Mouse (Mus musculus) neural tube, embryonic 10.5 days (tissue): ENCODE results near the gene Phykpl.
"Not testable (repeated sequence)": the region's sequence is repeated elsewhere in the genome, so short reads cannot be mapped to it uniquely, and the experiment has no call there.

Experiments
- DNase-seq: peaks from one replicate; pipeline ENCODE4 v3.0.0-alpha.2; 2017; ENCODE audit warnings: low spot score; ENCODE audit errors: extremely low spot score

Gene Phykpl

DNA sequence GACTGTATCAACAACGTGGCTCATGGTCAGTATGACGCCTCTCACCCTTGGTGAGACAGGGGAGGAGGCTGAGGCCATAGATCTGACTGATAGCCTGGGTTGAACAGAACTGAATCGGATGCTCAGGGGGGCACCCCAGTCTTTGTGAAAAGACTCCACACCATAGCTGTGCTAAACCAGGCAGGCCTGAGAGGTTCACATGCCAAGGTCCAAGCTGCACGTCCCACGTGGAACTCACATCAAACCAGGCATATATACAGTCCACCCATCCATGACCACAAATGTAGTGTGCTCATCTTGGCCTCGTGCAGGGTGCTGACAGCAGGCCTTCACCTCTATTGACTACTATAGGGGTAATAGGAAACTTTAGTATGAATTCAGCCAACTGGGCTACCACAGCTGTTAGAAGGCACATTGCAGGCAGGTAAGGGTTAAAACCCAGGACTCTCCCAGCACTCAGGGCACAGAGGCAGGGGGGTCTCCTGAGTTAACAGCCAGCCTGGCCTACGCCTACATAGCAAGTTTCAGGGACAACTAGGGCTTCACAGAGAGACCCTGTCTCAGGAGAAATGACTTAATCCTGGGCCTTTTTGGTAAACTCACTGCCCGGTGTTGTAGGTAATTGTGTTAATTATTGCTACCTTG is 1.2 kb downstream of the Phykpl start:
- no peak for DNase-seq

DNA sequence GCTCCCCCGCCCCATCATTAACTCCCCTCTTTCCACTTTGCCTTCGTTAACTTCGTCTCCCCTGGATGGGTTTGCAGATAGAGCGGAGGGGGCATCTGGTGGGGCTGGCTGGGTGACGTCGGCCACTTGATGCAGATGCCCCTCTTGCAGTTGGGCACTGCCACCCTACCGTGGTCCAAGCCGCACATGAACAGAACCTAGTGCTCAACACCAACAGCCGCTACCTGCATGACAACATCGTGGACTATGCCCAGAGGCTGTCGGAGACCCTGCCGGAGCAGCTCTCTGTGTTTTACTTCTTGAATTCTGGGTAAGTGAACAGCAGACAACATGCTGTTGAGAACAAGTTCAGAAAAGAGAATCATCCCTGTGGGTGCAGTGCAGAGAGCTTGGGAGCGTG is 1.9 kb downstream of the Phykpl start:
- DNase-seq = no peak

DNA sequence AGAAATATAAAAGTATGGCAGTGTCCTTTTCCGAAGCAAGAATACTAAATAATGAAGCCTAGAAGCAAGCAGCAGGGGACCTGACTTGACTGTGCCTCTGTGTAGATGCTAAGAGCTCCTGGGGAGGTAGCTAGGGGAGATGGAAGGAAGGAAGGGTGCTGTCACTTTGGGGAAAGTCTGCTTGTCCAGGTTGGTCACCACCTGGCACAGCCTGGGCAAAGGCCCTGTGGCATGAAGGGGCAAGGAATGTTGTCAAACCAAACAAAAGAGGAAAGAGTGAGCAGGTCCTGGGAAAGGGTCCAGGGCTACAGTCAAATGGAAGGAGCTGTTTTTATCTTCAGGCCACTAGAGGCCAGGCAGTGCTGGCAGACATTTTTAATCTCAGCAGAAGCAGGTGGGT is 2.5 kb downstream of the Phykpl start:
- DNase-seq = no peak

GRCm38 (mm10) chr11:51588833-51589232 is 4.3 kb downstream of the Phykpl start:
- DNase-seq = no peak

- no peak for DNase-seq
Measured at GRCm38 (mm10) chr11:51590002-51590401, 5.4 kb downstream of the Phykpl start.

DNA sequence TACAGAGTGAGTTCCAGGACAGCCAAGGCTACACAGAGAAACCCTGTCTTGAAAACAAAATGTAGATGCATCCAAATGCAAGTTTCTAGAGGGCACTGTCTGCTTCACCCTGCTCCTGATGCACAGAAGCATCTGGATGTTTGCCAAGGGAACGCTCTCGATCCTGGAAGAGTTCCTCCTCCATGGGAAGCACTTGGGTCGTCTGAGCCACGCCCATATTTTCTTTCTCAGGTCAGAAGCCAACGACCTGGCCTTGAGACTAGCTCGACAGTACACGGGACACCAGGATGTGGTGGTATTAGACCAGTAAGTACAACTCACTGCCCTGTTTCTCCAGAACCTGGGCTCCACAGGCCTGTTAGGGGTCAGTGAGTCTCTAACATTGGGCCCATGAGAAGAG is 6.6 kb downstream of the Phykpl start:
- DNase-seq = no peak

GRCm38 (mm10) chr11:51591915-51592314 is 7.4 kb downstream of the Phykpl start:
- DNase-seq = no peak

- no peak for DNase-seq
Measured at GRCm38 (mm10) chr11:51593368-51593767, 8.8 kb downstream of the Phykpl start.

- DNase-seq = no peak
Measured at GRCm38 (mm10) chr11:51593849-51594248, 9.3 kb downstream of the Phykpl start.

GRCm38 (mm10) chr11:51594715-51595350 is 10.3 kb downstream of the Phykpl start:
- DNase-seq = no peak

DNA sequence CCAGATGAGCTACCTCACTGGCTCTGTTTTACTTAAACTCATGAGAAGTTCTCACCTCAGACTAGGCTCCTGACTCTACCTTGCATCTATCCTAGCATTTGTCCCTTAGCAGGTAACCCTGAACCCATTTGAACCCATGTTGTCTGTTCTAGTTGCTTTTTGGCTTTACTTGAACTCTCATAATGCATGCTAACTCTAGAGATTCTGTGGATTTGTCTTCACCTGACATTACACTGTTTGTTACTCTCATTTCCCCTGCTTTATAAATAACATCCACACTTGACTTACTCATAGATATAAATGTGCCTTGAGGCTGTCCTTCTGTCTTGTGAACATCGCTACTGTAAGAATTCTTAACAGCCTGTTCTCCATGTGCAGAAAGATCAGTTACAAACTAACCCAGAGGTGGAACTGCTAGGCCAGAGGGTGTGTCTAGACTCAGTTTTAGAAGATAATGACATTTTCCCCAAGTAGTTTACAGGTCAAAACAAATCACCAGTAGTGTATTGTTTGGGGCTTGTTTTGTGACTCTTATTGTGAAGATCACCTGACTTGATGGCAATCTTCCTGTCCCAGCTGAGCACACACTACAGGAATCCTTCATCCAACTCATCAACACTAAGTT is 11.0 kb downstream of the Phykpl start:
- DNase-seq = no peak

- no peak for DNase-seq
Measured at GRCm38 (mm10) chr11:51597553-51597952, 13.0 kb downstream of the Phykpl start.

- DNase-seq = no peak
Measured at GRCm38 (mm10) chr11:51602253-51602652, 17.7 kb downstream of the Phykpl start.

DNA sequence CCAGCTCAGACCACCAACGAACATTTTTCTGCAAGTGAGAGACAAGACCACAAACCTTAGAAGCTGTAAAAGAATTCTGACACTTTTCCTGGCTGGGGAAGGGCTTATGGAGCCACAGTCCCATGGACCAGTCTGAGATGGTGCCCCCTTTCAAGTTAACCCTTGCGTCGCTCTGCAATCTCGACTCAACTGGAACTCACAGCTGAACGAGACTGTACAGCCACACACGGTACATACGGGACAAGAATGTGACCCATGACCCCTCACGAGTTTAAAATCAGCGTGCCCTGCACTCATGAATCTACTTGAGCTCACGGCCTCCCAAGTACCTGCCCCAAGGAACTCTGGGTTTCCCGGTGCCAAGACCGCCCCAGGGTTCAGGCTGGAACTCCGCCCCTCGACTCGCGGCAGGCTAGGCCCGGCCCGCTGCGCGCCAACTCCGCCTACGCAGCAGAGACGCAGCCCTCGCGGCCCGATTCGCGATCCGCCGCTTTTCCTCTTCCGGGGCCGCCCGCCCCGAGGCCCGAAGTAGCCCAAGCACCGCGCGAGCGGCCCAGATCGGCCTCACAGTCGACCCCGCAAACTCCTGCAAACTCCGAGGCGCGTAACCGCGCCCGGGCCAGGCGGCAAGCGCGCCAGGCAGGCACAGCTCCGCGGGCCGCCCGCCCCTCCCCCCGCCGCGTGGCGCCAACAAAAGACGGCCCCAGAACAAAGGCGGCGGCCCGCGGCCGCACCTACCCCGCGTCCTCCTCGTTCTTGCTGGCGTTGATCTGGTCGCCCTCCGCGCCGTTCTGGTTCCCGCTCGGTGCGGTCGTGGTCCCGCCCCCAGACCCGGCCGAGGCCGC is 21.3 kb downstream of the Phykpl start:
- DNase-seq = peak; percentile 78

DNA sequence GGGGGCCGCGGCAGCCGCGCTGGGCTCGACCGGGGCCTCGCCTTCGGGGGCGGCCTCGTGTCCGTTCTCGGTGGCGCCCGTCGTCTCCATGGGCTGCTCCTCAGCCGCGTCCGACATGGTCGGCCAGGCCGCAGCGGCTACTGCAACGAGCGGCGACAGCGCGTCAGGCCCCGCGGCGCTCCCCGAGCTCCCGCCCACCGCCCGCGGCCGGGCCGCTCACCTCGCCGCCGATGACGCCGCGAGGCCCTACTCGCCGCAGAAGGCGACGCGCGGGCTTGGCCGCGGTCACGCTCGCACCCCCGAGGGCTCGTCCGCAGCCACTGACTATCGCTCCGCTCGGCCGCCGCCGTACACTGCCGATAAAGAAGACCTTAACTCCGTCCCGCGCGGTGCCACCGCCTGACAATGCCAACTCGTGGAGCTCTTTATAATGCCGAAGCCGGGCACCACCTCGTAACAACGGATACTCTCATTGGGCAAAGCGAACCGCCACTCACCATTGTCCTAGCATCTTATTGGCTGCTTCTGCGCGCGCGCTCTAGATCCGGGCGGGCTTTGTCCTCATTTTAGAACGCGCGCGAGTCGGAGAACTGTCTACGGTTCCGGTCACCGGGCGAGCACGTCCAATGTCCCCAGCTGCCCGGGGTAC is 22.0 kb downstream of the Phykpl start, which contains the start of gene Hnrnpab:
TSS of gene Hnrnpab (minus strand) at position 401 of the 649 bp plus-strand sequence.
- peak; percentile 99 for DNase-seq

DNA sequence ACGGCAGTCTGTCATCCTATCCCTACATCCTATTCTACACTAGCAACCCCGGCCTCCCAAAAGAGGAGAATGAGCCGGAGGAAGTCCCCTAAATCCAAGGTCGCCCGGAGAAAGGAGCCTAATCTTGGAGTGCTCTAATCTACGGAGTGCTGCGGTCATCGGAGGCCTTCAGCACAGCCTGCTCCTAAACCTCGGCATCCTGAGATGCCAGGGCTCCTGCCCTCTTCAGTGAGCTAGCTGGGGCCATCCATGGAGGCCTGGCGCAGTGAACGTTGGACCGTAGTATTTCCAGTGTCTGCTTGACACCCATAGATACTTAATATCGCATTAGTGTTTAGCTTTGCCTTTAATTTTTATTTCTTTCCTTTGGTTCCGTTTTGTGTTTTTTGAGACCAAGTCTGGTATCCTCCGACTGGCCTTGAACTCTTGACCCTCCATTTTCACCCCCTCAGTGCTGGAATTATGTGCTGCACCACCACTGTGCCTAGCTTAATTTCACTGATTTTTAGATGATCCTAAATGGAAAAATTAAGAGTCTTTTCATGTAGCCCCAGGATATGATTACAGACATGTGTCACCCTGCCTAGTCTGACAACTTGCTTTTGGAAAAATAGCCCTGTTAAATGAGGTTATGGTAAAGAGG is 22.7 kb downstream of the Phykpl start:
- DNase-seq = no peak

DNA sequence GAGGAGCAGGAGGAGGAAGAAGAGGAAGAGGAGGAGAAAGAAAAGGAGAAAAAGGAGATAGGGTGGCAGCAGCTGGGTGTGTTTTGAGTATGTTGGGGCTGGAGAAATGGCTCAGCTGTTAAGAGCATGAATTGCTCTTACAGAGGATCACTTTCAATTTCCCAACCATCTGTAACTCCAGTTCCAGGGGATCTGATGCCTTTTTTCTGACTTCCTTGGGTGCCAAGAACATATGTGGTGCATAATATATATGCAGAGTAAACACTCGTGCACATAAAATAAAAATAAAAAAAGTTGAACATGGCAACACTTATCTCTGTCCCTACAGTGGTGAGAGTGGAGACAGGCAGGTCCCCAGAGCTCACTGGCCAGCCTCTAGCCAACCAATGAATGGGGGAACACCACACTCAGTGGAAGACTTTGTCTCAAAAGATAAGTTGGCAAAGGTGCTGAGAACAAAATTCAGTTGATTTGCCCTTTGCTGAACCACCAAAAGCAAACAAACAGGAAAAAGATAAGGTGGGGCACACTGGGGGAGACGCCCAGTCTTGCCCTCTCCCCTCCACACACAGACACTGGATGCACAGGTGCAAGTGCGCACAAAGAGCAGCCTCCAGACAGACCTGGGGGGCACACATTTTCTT is 24.8 kb downstream of the Phykpl start:
- no peak for DNase-seq

DNA sequence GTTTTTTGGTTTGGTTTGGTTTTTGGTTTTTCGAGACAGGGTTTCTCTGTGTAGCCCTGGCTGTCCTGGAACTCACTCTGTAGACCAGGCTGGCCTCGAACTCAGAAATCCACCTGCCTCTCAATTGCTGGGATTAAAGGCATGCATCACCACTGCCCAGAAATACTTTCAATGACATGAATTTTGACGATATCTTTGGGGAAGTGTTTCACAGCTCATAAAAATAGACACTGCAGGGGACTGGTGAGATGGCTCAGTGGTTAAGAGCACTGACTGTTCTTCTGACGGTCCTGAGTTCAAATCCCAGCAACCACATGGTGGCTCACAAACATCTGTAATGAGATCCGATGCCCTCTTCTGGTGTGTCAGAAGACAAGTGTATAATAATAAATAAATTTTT is 25.4 kb downstream of the Phykpl start:
- not testable (repeated sequence) for DNase-seq

DNA sequence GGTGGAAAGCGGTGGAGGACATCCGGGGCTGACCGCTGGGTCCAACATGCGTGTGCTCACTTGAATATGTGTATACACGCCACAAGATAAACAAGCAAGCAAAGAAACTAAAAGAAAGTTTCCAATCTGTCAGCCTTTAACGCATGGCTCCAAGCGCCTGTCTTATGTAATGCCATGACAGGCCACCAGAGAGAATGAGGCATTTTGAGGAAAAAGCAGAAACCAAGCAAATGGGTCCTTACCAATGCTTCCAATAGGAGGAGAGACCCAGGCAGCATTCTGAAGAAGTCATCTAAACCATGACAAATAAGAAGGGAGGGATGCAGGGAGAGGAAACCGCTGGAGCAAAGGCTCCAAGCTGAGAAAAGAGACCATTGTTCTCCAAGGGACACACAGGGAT is 29.7 kb downstream of the Phykpl start:
- no peak for DNase-seq

GRCm38 (mm10) chr11:51615129-51615528 is 30.6 kb downstream of the Phykpl start:
- DNase-seq = no peak
